Mouse (Mus musculus) layer of hippocampus, adult 2 months (tissue): ENCODE data around the gene Smyd4. TPM values are rescaled to one million over a fixed set of nuclear protein-coding genes. Genes with fewer than 3 reads are reported as not detected.

Source experiments
- DNase-seq, 2 experiments: peaks; one replicate each; pipeline ENCODE4 v3.0.0; 2022; ENCODE audit warnings: low spot score in 2 of 2
- H3K27ac ChIP-seq: fragments of 200-600 bp; 2 replicates; pipeline ENCODE4 v1.8.1; 2022
- H3K4me3 ChIP-seq: fragments of 200-600 bp; 2 replicates; pipeline ENCODE4 v1.8.1; 2022; ENCODE audit warnings: mild to moderate bottlenecking
- CTCF ChIP-seq: fragments of 200-600 bp; conservative IDR thresholded peaks from 2 replicates; pipeline ENCODE4 v1.8.1; 2022; ENCODE audit warnings: antibody characterized with exemption, mild to moderate bottlenecking, moderate library complexity
- total RNA-seq, 2 experiments: library from RNA; stranded (reverse); gene quantifications; 2 replicates each; pipeline ENCODE4 v1.2.3; 2021

Gene Smyd4
- total RNA-seq, 2 experiments from 2014 or later = 14.9 to 16.7 TPM

- no peak overlapping the region for H3K4me3 ChIP-seq
- DNase-seq = no peak
- no peak for TF ChIP-seq CTCF
- H3K27ac ChIP-seq = peak overlapping the region; percentile 61
These were observed 22.9 kb upstream of the Smyd4 start for GRCm38 (mm10) chr11:75325116-75325968.

DNA sequence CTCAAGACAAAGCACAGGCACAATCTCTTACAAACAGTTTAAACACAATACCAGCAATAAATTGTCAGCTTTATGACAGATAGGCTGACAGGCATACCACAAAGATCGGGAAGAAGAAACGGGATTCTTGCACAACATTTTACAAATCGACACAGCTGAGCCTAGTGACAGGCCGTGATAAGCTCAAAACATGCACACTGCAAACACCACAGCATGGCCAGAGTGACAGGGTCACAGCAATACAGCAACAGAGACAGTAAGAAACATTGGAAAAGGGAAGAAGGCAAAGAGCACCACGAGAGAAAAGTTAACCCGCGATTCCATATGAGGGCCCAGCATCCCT, 22.3 kb upstream of the Smyd4 start:
- H3K4me3 ChIP-seq = no peak overlapping the region
- TF ChIP-seq CTCF = no peak
- peak overlapping the region; percentile 61 for H3K27ac ChIP-seq
- no peak for DNase-seq

GRCm38 (mm10) chr11:75336676-75337075, 11.6 kb upstream of the Smyd4 start:
- TF ChIP-seq CTCF = no peak
- peak in 1 of 2 experiments; percentile 11 for DNase-seq

DNA sequence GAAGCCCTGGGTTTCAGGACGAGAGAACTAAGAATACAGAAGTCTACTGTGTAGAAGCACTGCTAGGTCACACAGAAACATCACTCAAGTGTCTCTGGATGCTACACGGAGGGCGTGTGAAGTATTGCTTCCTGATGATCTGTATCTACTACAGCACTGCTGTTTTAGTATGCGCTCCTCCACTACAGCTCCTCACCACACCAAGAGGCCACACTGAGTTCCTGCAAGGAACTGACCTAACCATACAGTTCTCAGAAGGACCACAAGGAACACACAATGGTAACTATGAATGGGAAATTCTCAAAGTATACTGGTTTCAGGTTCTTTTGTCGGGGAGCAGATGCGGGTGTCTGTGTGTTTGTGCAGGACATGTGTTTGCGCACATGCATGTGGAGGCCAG, 11.0 kb upstream of the Smyd4 start:
- no peak for DNase-seq
- Histone ChIP-seq H3K27ac (0 out of 2 replicates have a peak overlapping the region, but pooled peaks have one; percentile 40), H3K4me3 (no peak overlapping the region)
- no peak for TF ChIP-seq CTCF

More at GRCm38 (mm10) chr11:75336676-75337075, 11.6 kb upstream of the Smyd4 start:
- Histone ChIP-seq H3K4me3 (no peak overlapping the region), H3K27ac (peak overlapping the region; percentile 40)

GRCm38 (mm10) chr11:75340076-75340475, 8.2 kb upstream of the Smyd4 start:
- H3K4me3 ChIP-seq = peak overlapping the region; percentile 31; the same call in 1 of the 2 replicates
- peak in 1 of 2 experiments; percentile 7 for DNase-seq
- TF ChIP-seq CTCF = no peak
- H3K27ac ChIP-seq = peak overlapping the region; percentile 82

DNA sequence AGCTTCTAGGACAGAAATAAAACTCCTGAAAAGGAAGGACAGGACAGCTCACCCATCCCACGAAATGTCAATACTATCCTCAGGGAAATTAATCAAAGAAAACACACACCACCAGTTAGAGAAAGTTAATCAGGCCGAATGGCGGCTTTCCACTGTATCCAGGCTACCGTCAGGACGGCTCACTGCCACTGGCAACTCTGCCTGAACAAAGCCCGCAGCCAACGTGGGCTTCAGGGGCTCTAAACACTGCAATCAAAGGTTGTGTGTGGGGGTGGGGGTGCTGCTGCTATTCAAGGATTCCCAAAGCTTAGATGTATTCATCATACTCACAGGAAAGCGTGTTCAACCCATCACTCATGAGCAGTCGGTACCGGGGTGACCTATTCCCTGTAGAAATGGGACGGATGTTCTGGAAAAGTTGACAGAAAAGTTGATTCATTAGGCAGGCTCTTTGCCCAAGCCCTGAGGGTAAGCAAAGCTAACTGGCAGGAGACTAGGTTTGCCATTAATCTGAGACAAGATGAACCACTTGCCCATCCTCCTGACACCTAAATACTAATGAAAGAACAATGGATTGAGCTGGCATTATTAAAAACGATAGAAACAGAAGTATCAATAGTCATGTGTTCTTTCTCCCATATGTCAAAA, 7.4 kb upstream of the Smyd4 start:
- no peak for TF ChIP-seq CTCF
- peak in 1 of 2 experiments; percentile 26 for DNase-seq
- peak overlapping the region; percentile 31 for H3K4me3 ChIP-seq
- peak overlapping the region; percentile 82 for H3K27ac ChIP-seq

DNA sequence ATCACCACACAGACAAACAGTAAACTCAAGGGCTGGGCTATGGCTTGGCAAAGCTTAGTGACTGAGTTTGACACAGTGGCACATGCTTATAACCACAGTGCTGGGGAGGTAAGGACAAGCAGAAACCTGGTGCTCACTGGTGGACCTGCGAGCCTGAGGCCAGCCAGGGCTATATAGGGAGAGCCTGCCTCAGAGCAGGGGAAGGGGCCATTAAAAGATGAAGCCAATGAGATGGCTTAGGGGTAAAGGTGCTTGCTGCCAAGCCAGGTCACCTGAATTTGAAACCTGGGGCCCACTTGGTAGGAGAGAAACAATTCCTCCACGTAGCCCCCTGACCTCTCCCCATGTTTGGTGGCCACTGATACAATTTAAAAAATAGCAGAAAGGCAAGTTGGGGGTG, 5.1 kb upstream of the Smyd4 start:
- peak in 1 of 2 experiments; percentile 4 for DNase-seq
- Histone ChIP-seq H3K4me3 (no peak overlapping the region), H3K27ac (no peak overlapping the region)
- no peak for TF ChIP-seq CTCF

- Histone ChIP-seq H3K27ac (no peak overlapping the region), H3K4me3 (no peak overlapping the region)
- no peak for DNase-seq
- no peak for TF ChIP-seq CTCF
These were observed 4.1 kb upstream of the Smyd4 start for GRCm38 (mm10) chr11:75344163-75344562.

DNA sequence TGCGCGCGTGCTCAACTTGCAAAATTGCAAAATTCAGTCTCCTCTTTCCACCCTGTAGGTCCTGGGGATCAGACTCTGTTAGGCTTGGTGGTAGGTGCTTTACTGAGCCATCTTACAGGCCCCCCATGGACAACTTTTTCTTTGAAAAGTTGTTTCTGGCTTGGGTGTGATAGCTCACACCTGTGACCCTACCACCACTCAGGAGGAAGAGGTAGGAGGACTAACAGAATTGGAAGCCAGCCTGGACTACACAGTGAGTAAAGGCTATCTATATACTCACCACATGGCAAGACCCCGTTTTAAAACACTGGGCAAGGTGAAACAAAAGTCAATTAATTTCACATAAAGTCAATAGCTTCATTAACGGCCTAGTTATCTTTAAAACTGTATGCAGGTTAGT, 3.5 kb upstream of the Smyd4 start:
- no peak for TF ChIP-seq CTCF
- peak in 1 of 2 experiments; percentile 4 for DNase-seq
- Histone ChIP-seq H3K4me3 (no peak overlapping the region), H3K27ac (no peak overlapping the region)

- no peak for TF ChIP-seq CTCF
- peak in 1 of 2 experiments; percentile 1 for DNase-seq
- no peak overlapping the region for H3K4me3 ChIP-seq
- H3K27ac ChIP-seq = peak overlapping the region; percentile 36; the same call in 1 of the 2 replicates
These were observed 1.6 kb upstream of the Smyd4 start for GRCm38 (mm10) chr11:75346556-75347187.

DNA sequence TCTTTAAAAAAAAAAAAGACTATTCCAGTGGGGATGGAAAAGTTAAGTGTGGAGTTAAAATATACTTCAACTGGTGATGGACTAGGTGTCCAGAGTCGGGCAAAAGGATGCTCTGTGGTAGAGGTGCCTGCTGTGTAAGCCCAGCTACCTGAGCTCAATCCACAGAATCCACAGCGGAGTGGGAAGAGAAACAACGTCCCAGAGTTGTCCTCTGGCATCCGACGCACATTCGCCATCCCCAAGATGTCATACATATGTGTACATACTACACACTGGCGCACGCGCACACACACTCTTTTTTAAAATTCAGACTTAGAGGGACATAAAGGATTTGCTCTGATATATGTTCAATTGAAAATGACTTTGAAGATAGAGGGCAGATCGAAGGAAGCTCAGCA, 1.0 kb upstream of the Smyd4 start:
- no peak overlapping the region for H3K27ac ChIP-seq
- TF ChIP-seq CTCF = no peak
- DNase-seq = no peak
- peak overlapping the region; percentile 95 for H3K4me3 ChIP-seq

DNA sequence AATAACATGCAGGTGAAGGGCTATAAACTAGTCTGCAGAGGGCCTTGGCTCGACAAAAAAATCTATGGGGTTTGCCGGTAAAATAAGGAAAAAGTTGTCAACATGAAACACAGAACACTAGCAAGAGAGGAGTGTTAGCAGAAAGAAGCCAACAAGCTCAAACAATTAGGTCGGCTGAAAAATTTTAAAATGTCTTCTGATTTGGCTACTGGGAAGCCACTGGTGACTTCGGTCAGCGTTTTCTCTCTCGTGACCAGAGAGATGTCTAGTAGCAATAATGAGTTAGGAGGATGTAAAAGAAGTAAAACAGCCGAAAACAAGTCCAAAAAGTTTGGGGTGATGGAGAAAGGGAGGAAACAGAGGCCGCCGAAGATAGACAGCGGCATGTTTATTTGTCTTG, 637 bp upstream of the Smyd4 start:
- H3K4me3 ChIP-seq = peak overlapping the region; percentile 95
- DNase-seq = no peak
- peak overlapping the region; percentile 88 for H3K27ac ChIP-seq
- no peak for TF ChIP-seq CTCF

- TF ChIP-seq CTCF = no peak
- H3K27ac ChIP-seq = peak overlapping the region; percentile 88
- peak overlapping the region; percentile 95 for H3K4me3 ChIP-seq
- DNase-seq = no peak
These were observed 643 bp downstream of the Smyd4 start for GRCm38 (mm10) chr11:75348890-75349261.
